Mouse (Mus musculus): ENCODE data around the gene Cnpy4. TPM values are rescaled to one million over a fixed set of nuclear protein-coding genes. Genes with fewer than 3 reads are reported as not detected.

Gene Cnpy4
- 3.6 and 4.7 TPM in 2 replicates for total RNA-seq (2014; rRNA removed; ENCODE audit: low replicate concordance)
- 8.7 and 11.4 TPM in 2 replicates for polyA plus RNA-seq (2015; fragmentation: Nextera tagmentation; extraction: Ambion mirVana)

GRCm38 (mm10) chr5:138186950-138187638, at the start of gene Cnpy4, which contains the start of gene Taf6:
Gene Cnpy4, plus strand, starts transcription at chr5:138187485.
Gene Taf6, minus strand, starts transcription at chr5:138187451.
- H3K27ac ChIP-seq (ENCODE audit: low read depth) = peak within 1 kb of the TSS; percentile 61
- peak within 1 kb of the TSS; percentile 86 for H3K4me2 ChIP-seq (ENCODE audit: low read depth, low read length)
- peak; percentile 86 for ATAC-seq (ENCODE audit: insufficient read depth, low read depth)
- no peaks in the 10 kb centered on the region for H3K27me3 ChIP-seq (ENCODE audit: control insufficient read depth, insufficient read depth, low read length)
- TF ChIP-seq CTCF (IDR thresholded peaks at IDR 0.05; ENCODE audit: low read depth) (no peak), EP300 (IDR thresholded peaks at IDR 0.05; ENCODE audit: low read depth) (peak; percentile 100)
- H3K4me1 ChIP-seq (ENCODE audit: control insufficient read depth, insufficient read depth) = peaks cover 12% of the 10 kb centered on the region
- DNase-seq (ENCODE audit: low spot score) = peak; percentile 91
- peaks cover 24% of the 10 kb centered on the region for H3K36me3 ChIP-seq (replicated peaks; ENCODE audit: control insufficient read depth, insufficient read depth, low read length)
- no peaks in the 10 kb centered on the region for H3K9me3 ChIP-seq (replicated peaks; ENCODE audit: control insufficient read depth, low read length)
- 0% methylated on average over 31 of the region's 31 CpGs for WGBS
- H3K4me3 ChIP-seq (ENCODE audit: low read depth, low read length) = peak within 1 kb of the TSS; percentile 68
- peak within 1 kb of the TSS; percentile 80 for H3K9ac ChIP-seq (replicated peaks; ENCODE audit: low read depth, low read length)

GRCm38 (mm10) chr5:138137935-138138549, 49.2 kb upstream of the Cnpy4 start:
- Histone ChIP-seq H3K4me1 (ENCODE audit: control insufficient read depth, insufficient read depth) (no peaks in the 10 kb centered on the region), H3K4me2 (ENCODE audit: low read depth, low read length) (no peak overlapping the region), H3K9me3 (replicated peaks; ENCODE audit: control insufficient read depth, low read length) (no peaks in the 10 kb centered on the region), H3K27ac (ENCODE audit: low read depth) (no peak overlapping the region), H3K4me3 (ENCODE audit: low read depth, low read length) (no peak overlapping the region), H3K27me3 (ENCODE audit: control insufficient read depth, insufficient read depth, low read length) (no peaks in the 10 kb centered on the region), H3K9ac (replicated peaks; ENCODE audit: low read depth, low read length) (no peak overlapping the region), H3K36me3 (replicated peaks; ENCODE audit: control insufficient read depth, insufficient read depth, low read length) (peaks cover 32% of the 10 kb centered on the region)
- DNase-seq (ENCODE audit: low spot score) (peak; percentile 70), ATAC-seq (ENCODE audit: insufficient read depth, low read depth) (peak; percentile 51; the same call in 1 of the 2 replicates)
- TF ChIP-seq CTCF (IDR thresholded peaks at IDR 0.05; ENCODE audit: low read depth) (peak; percentile 68), EP300 (IDR thresholded peaks at IDR 0.05; ENCODE audit: low read depth) (no peak)
- WGBS = 55% methylated on average over 8 of the region's 8 CpGs

GRCm38 (mm10) chr5:138138585-138138984, 48.7 kb upstream of the Cnpy4 start:
- DNase-seq (ENCODE audit: low spot score) = no peak
- Histone ChIP-seq H3K9ac (replicated peaks; ENCODE audit: low read depth, low read length) (no peak overlapping the region), H3K9me3 (replicated peaks; ENCODE audit: control insufficient read depth, low read length) (no peaks in the 10 kb centered on the region), H3K4me2 (ENCODE audit: low read depth, low read length) (no peak overlapping the region), H3K4me3 (ENCODE audit: low read depth, low read length) (no peak overlapping the region), H3K4me1 (ENCODE audit: control insufficient read depth, insufficient read depth) (no peaks in the 10 kb centered on the region), H3K36me3 (replicated peaks; ENCODE audit: control insufficient read depth, insufficient read depth, low read length) (peaks cover 31% of the 10 kb centered on the region), H3K27me3 (ENCODE audit: control insufficient read depth, insufficient read depth, low read length) (no peaks in the 10 kb centered on the region), H3K27ac (ENCODE audit: low read depth) (no peak overlapping the region)
- TF ChIP-seq EP300 (IDR thresholded peaks at IDR 0.05; ENCODE audit: low read depth) (no peak), CTCF (IDR thresholded peaks at IDR 0.05; ENCODE audit: low read depth) (no peak)
- ATAC-seq (ENCODE audit: insufficient read depth, low read depth) = no peak
- 52% methylated on average over 4 of the region's 4 CpGs for WGBS

DNA sequence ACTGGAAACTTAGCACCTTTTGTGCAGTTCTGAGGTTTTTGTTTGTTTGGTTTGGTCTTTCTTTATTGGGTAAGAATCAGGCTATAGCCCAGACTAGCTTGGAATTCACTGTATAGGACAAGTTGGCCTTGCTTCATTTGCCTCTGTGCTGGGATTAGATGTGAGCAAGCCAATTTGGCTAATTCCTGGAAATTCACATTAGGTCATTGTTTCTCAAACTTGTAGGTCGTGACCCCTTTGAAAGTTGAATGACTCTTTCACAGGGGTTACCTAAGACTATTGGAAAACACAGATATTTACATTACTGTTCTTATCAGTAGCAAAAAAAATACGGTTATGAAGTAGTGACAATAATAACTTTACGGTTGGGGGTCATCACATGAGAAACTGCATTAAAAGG, 32.9 kb upstream of the Cnpy4 start:
- Histone ChIP-seq H3K4me3 (ENCODE audit: low read depth, low read length) (peak overlapping the region; percentile 80; the same call in 1 of the 2 replicates), H3K27me3 (ENCODE audit: control insufficient read depth, insufficient read depth, low read length) (no peaks in the 10 kb centered on the region), H3K9me3 (replicated peaks; ENCODE audit: control insufficient read depth, low read length) (no peaks in the 10 kb centered on the region), H3K36me3 (replicated peaks; ENCODE audit: control insufficient read depth, insufficient read depth, low read length) (peaks cover 27% of the 10 kb centered on the region), H3K27ac (ENCODE audit: low read depth) (no peak overlapping the region), H3K4me2 (ENCODE audit: low read depth, low read length) (peak overlapping the region; percentile 70), H3K9ac (replicated peaks; ENCODE audit: low read depth, low read length) (no peak overlapping the region), H3K4me1 (ENCODE audit: control insufficient read depth, insufficient read depth) (peaks cover 8% of the 10 kb centered on the region)
- DNase-seq (ENCODE audit: low spot score) (no peak), ATAC-seq (ENCODE audit: insufficient read depth, low read depth) (no peak)
- TF ChIP-seq CTCF (IDR thresholded peaks at IDR 0.05; ENCODE audit: low read depth) = no peak
- TF ChIP-seq EP300 (IDR thresholded peaks at IDR 0.05; ENCODE audit: low read depth) = no peak
- 61% methylated on average over 3 of the region's 3 CpGs for WGBS

GRCm38 (mm10) chr5:138155443-138155976, 31.8 kb upstream of the Cnpy4 start, which contains the start of gene Zfp113:
Gene Zfp113, minus strand, starts transcription at chr5:138155744.
- H3K9me3 ChIP-seq (replicated peaks; ENCODE audit: control insufficient read depth, low read length) = no peaks in the 10 kb centered on the region
- H3K4me3 ChIP-seq (ENCODE audit: low read depth, low read length) = peak within 1 kb of the TSS; percentile 80
- no peaks in the 10 kb centered on the region for H3K27me3 ChIP-seq (ENCODE audit: control insufficient read depth, insufficient read depth, low read length)
- H3K4me1 ChIP-seq (ENCODE audit: control insufficient read depth, insufficient read depth) = peaks cover 8% of the 10 kb centered on the region
- peak within 1 kb of the TSS; percentile 93 for H3K27ac ChIP-seq (ENCODE audit: low read depth)
- peak within 1 kb of the TSS; percentile 70 for H3K4me2 ChIP-seq (ENCODE audit: low read depth, low read length)
- H3K36me3 ChIP-seq (replicated peaks; ENCODE audit: control insufficient read depth, insufficient read depth, low read length) = peaks cover 23% of the 10 kb centered on the region
- ATAC-seq (ENCODE audit: insufficient read depth, low read depth) (peak; percentile 98), DNase-seq (ENCODE audit: low spot score) (peak; percentile 97)
- H3K9ac ChIP-seq (replicated peaks; ENCODE audit: low read depth, low read length) = peak within 1 kb of the TSS; percentile 88
- WGBS = 0% methylated on average over 31 of the region's 31 CpGs
- TF ChIP-seq EP300 (IDR thresholded peaks at IDR 0.05; ENCODE audit: low read depth) (peak; percentile 70), CTCF (IDR thresholded peaks at IDR 0.05; ENCODE audit: low read depth) (peak; percentile 94)
